Mouse (Mus musculus): Measurements from ENCODE around the gene Adck2.

DNA sequence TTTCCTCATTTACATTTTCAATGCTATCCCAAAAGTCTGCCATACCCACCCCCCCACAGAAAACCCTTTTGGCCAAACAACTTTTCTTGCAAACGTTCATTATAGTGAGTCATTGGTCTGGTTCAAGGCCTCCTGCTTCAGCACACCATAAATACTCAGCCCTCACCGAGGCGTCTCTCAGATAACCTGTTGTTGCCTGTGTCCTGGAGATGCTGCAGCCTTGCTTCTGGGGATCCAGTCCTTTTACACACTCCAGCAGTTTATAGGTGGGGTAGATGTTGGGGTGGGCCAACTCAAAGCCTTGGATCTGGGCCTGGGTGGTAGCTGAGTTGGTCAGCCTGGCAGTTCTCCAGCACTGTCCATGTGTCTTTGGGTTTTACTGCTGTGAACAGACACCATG lies 3.2 kb upstream of the Adck2 start:
- no peak for TF ChIP-seq POLR2A (IDR thresholded peaks at IDR 0.05; ENCODE audit: control insufficient read depth, low read depth, low read length)
- TF ChIP-seq CTCF (IDR thresholded peaks at IDR 0.05; ENCODE audit: control insufficient read depth, insufficient read depth, insufficient replicate concordance, low read depth, low read length) = no peak
